Mouse (Mus musculus): ENCODE data around the gene Cnst.

GRCm38 (mm10) chr1:179559446-179560194, 13.4 kb downstream of the Cnst start:
- no peak for TF ChIP-seq CTCF (IDR thresholded peaks at IDR 0.05; ENCODE audit: control insufficient read depth, insufficient read depth, insufficient replicate concordance, low read depth, low read length)
- TF ChIP-seq POLR2A (IDR thresholded peaks at IDR 0.05; ENCODE audit: control insufficient read depth, low read depth, low read length), result no peak

All from testis, adult 2 months (tissue).